Mouse (Mus musculus): ENCODE results near the gene Nfkbiz.

Nfkbiz gene

GRCm38 (mm10) chr16:55809345-55809744, 29.4 kb downstream of the Nfkbiz start:
- CTCF ChIA-PET, result interaction anchor here (0.5 to 0.6 kb wide), 2 partner anchors 18 to 23 kb away, joined by 6 to 9 read pairs; no protein-coding TSS in a partner anchor

- CTCF ChIA-PET, result no interaction called here
Observed at GRCm38 (mm10) chr16:55807505-55807932, 31.2 kb downstream of the Nfkbiz start.

GRCm38 (mm10) chr16:55804799-55805198, 33.9 kb downstream of the Nfkbiz start:
- CTCF ChIA-PET, result interaction anchor here (0.7 kb wide), 1 partner anchor 31 kb away, joined by 3 read pairs; no protein-coding TSS in a partner anchor

GRCm38 (mm10) chr16:55801629-55802028, 37.1 kb downstream of the Nfkbiz start:
- CTCF ChIA-PET, result no interaction called here

GRCm38 (mm10) chr16:55798845-55799244, 39.9 kb downstream of the Nfkbiz start:
- CTCF ChIA-PET, result no interaction called here

GRCm38 (mm10) chr16:55790326-55790725, 48.4 kb downstream of the Nfkbiz start:
- CTCF ChIA-PET, result no interaction called here

GRCm38 (mm10) chr16:55789291-55789690, 49.4 kb downstream of the Nfkbiz start:
- CTCF ChIA-PET, result no interaction called here

- CTCF ChIA-PET, result no interaction called here
Observed at GRCm38 (mm10) chr16:55788671-55789070, 50.0 kb downstream of the Nfkbiz start.

GRCm38 (mm10) chr16:55787385-55788072, 51.2 kb downstream of the Nfkbiz start:
- CTCF ChIA-PET, result no interaction called here

- CTCF ChIA-PET, result interaction anchor here (0.6 kb wide), 1 partner anchor 50 kb away, joined by 19 read pairs; no protein-coding TSS in a partner anchor
Observed at GRCm38 (mm10) chr16:55784379-55784778, 54.3 kb downstream of the Nfkbiz start.

GRCm38 (mm10) chr16:55783923-55784322, 54.8 kb downstream of the Nfkbiz start:
- CTCF ChIA-PET, result interaction anchor here (0.6 kb wide), 1 partner anchor 49 kb away, joined by 19 read pairs; no protein-coding TSS in a partner anchor

GRCm38 (mm10) chr16:55782911-55783310, 55.8 kb downstream of the Nfkbiz start:
- CTCF ChIA-PET, result interaction anchor here (0.6 kb wide), 1 partner anchor 33 kb away, joined by 4 read pairs; no protein-coding TSS in a partner anchor

- CTCF ChIA-PET, result no interaction called here
Observed at GRCm38 (mm10) chr16:55781809-55782208, 56.9 kb downstream of the Nfkbiz start.

- CTCF ChIA-PET, result interaction anchor here (0.6 kb wide), 1 partner anchor 69 kb away, joined by 3 read pairs; no protein-coding TSS in a partner anchor
Observed at GRCm38 (mm10) chr16:55780958-55781558, 57.6 kb downstream of the Nfkbiz start.

- CTCF ChIA-PET, result no interaction called here
Observed at GRCm38 (mm10) chr16:55776329-55776728, 62.4 kb downstream of the Nfkbiz start.

GRCm38 (mm10) chr16:55770247-55770646, 68.5 kb downstream of the Nfkbiz start:
- CTCF ChIA-PET, result no interaction called here
